Mouse (Mus musculus): ENCODE measurements around the gene Heatr5a.

Heatr5a gene

GRCm38 (mm10) chr12:51972269-51973065 is 1.3 kb upstream of the Heatr5a start:
- DNase-seq (ENCODE audit: low read depth, low spot score) = peak; percentile 58

- DNase-seq (ENCODE audit: low read depth, low spot score) = peak; percentile 48
Measured at GRCm38 (mm10) chr12:51970352-51971069, 610 bp downstream of the Heatr5a start.

DNA sequence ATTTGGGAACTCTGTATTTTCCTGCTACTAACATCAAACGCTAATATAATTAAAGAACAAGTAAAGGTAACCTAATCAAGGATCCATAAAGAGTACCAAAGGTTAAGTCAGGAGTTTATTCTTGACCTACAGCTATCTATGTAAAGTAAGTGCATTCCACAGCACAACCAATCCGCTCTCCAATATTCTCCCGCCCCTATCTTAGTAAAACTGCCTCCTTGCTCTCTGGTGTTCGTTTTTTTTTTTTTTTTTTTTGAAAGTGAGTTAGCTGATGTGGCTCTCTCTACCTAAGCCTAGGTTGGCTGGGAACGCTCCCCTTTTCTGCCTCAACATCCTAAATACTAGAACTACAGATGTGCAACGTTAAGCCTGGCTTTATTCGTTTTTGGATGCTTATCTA is 1.2 kb downstream of the Heatr5a start:
- DNase-seq (ENCODE audit: low read depth, low spot score) = no peak

GRCm38 (mm10) chr12:51969092-51969491 is 2.0 kb downstream of the Heatr5a start:
- DNase-seq (ENCODE audit: low read depth, low spot score) = no peak

DNA sequence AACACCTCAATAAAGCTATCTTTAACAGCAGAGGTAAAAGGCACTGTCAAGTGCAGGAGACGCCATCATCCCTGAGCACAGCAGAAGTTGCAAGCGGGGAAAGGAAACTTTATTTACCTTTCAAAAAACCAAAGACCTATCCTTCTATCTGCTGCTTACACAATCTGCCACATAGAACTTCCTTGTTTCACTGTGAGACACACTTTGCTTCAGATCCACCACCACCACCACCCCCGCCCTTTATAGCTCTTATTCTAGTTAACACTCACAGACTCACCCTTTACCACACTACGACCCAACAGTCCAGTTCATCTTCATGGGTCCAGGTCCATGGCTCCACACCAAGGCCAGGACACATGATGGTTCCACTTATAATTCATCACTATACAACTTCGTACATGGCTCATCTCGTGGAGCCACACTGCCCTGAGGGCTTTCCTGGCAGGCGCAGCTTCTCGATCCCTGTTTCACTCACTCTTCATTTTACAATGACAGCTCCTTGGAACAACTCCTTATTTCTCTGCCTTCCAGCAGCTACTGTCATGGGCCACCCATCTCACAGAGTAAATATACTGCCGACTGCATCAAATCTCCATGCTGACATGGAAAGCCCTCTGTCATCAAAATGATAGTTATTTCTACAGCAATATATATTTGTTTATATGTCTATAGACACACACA is 3.1 kb downstream of the Heatr5a start:
- DNase-seq (ENCODE audit: low read depth, low spot score) = no peak

GRCm38 (mm10) chr12:51957626-51958025 is 13.5 kb downstream of the Heatr5a start:
- no peak for DNase-seq (ENCODE audit: low read depth, low spot score)

GRCm38 (mm10) chr12:51952309-51952708 is 18.8 kb downstream of the Heatr5a start:
- DNase-seq (ENCODE audit: low read depth, low spot score) = no peak

DNA sequence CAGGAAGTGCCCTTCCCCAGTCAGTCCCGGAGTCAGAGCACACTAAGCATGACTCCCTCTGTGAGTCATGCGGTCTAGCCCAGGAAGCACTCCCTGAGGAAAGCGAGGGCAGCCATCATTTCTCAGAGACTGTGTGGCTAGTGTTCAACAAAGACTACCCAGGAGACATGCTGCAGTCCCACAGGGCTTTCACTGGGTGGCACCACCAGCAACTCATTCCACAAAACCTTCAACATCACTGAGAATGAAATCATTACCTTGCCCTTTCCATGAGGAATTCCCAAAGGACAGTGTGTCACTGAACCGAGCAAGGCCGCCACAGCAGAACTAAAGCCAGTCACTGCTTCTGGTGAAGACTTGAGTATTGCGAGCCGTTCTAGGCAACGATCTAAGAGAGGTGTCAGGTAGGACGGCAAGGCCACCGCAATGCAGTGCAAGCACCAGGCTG is 23.6 kb downstream of the Heatr5a start:
- DNase-seq (ENCODE audit: low read depth, low spot score) = no peak

DNA sequence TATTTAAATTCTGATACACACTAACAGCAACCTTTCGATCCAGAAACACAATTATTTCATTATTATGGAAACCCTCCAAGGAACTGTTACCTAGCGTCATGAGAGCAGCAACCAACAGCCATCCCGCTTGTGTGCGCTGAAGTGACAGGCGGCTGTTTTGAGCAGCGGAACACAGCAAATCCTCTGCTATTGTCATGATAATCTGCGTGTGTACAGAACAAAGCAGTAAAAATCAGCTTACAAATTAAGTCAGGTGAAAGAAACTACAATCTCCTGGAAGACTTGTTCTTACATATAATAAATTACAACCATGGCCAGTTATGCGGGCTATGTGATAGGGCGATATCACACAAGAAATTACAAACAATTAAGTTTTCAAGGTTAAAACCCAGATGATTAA is 25.8 kb downstream of the Heatr5a start:
- peak; percentile 72 for DNase-seq (ENCODE audit: low read depth, low spot score)

GRCm38 (mm10) chr12:51939848-51940247 is 31.3 kb downstream of the Heatr5a start:
- no peak for DNase-seq (ENCODE audit: low read depth, low spot score)

GRCm38 (mm10) chr12:51937938-51938337 is 33.2 kb downstream of the Heatr5a start:
- no peak for DNase-seq (ENCODE audit: low read depth, low spot score)

DNA sequence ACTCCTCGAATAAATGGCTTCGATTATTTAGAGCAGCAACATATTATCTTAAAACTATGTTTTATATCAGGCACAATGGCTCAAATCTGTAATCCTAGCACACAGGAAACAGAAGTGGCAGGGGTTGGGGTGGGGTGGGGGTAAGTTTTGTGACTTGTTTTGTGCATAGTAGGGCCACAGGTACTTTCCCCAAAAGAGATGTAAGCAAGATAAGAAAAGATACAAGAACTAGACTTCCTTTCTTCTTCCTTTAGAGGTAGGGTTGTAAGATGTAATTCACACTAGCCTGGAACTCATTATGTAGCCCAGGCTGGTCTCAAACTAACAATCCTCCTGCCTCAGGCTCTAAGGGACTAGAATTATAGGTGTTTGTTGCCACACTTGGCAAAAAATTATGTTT is 41.5 kb downstream of the Heatr5a start:
- DNase-seq (ENCODE audit: low read depth, low spot score) = no peak

DNA sequence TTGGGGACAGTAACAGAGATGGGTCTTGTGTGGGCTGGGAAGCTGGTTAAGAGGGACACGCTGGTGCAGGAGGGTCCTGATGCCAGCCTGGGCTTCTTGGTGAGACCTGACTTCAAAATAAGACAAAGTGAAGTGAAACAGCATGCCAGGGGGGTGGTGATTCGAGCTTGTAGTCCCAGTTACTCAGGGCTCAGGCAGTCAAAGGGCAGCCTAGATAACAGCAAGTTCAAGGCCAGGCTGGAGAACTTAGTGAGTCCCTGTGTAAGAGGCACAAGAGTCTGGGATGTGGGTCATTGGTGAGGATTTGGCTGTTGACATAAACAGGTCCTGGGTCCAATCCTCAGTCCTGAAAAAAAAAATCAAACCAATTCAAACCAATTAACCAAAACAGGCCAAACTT is 53.9 kb downstream of the Heatr5a start:
- no peak for DNase-seq (ENCODE audit: low read depth, low spot score)

DNA sequence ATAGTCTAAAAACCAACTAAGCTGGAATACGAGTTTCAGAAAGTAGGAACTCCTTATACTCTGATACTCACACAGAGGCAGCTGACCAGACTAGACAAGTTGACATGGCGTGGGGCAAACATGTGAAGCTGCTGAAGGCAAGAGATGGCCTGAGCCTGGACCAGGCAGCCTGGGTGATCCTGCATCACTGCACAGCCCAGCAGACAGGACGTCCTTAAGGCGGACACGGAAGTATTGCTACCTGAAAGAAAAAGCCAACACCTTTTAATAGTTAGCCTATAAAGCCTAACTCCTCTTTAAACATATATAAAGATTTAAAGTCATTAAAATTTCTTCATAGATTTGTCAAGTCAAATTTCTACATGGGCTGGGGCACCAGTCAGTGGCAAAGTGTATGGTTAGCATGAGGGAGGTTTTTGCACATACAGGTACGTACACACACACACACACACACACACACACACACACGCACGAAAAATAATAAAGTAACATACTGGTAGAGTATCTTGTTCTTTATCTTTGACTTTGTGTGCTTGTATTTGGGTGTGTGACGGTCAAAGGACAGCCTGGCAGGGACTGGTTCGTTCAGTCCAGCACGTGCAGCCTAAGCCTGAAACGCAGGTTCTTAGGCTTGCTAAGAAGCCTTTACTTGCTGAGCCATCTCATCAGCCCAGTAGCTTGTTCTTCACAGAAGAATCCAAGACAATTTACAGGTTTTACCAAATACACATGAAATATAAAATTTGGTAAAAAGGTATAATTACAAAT is 56.0 kb downstream of the Heatr5a start:
- no peak for DNase-seq (ENCODE audit: low read depth, low spot score)

DNA sequence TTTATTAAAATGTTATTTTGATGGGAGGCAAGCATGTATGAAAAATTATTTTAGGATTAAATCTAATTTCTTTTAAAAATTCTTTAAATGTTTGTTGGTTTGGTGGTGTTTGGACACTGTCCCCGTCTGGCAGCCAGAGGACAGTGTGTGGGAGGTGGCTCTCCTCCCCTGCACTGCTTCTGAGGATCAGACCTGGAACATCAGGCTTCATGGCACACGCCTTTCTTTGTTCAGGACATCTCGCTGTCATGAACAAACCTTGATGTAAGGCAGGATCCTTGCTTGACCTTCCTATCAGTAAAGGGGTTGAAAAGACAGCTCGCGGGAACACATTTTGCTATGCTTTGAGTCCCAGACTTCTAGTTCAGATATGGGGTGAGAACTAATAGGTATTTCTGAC is 61.9 kb downstream of the Heatr5a start:
- DNase-seq (ENCODE audit: low read depth, low spot score) = no peak

- no peak for DNase-seq (ENCODE audit: low read depth, low spot score)
Measured at GRCm38 (mm10) chr12:51907543-51907942, 63.6 kb downstream of the Heatr5a start.

DNA sequence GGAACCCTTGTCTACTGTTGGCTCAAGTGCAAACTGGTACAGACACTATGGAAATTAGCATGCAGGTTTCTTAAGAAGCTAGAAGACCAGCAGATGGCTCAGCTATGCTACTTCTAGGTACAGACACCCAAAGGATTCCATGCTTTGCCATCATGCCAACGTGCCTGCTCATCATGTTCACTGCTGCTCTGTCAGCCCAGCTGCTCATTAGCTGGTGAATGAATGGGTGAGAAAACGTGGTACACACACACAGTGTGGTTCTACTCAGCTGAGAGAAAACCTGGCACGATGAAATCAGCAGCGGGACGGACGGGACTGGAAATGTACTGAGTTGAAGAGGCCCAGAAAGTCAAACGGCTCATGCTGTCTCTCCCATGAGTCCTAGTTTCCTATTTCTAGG is 70.6 kb downstream of the Heatr5a start:
- no peak for DNase-seq (ENCODE audit: low read depth, low spot score)

GRCm38 (mm10) chr12:51896901-51897300 is 74.2 kb downstream of the Heatr5a start:
- no peak for DNase-seq (ENCODE audit: low read depth, low spot score)

DNA sequence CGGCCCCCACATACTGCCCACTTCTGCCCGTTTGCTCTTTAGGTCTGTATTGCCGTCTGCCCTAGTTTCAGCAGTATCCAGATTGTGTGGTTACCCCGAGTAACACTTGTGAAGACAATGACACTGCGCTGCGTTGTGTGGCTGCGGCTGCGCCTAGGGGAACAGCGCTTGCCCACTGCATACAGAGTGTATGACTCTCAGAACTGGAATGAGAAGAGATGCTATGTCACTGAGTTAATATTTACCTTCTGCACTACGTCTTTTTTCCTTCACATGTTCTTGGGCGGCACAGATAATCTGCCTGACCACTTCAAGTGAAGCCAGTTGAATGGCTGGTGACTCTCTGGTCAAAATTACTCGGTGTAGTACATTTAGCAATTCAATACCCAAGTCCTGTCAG is 82.5 kb downstream of the Heatr5a start:
- DNase-seq (ENCODE audit: low read depth, low spot score) = no peak

- DNase-seq (ENCODE audit: low read depth, low spot score) = no peak
Measured at GRCm38 (mm10) chr12:51887301-51888290, 83.5 kb downstream of the Heatr5a start.
